Mouse (Mus musculus) kidney, postnatal 10 days (tissue): ENCODE measurements around the gene Ccnd3.

Source experiments
- DNase-seq: peaks from one replicate; pipeline ENCODE4 v3.0.0; 2021; ENCODE audit warnings: mixed read lengths

Gene Ccnd3

DNA sequence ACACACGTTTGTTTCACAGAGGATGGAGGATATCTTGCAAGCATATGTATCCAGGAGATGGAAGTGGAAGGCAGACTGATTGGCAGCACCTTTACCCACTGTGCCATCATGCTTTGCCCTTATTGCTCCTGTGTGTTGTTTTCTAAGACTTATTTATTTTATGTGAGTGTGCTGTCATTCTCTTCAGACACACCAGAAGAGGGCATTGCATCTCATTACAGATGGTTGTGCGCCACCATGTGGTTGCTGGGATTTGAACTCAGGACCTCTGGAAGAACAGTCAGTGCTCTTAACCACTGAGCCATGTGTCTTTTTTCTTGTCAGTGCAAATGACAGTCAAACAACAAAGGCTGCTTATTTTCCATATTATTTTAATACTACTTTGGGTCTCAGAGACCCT, 122.9 kb downstream of the Ccnd3 start:
- no peak for DNase-seq

DNA sequence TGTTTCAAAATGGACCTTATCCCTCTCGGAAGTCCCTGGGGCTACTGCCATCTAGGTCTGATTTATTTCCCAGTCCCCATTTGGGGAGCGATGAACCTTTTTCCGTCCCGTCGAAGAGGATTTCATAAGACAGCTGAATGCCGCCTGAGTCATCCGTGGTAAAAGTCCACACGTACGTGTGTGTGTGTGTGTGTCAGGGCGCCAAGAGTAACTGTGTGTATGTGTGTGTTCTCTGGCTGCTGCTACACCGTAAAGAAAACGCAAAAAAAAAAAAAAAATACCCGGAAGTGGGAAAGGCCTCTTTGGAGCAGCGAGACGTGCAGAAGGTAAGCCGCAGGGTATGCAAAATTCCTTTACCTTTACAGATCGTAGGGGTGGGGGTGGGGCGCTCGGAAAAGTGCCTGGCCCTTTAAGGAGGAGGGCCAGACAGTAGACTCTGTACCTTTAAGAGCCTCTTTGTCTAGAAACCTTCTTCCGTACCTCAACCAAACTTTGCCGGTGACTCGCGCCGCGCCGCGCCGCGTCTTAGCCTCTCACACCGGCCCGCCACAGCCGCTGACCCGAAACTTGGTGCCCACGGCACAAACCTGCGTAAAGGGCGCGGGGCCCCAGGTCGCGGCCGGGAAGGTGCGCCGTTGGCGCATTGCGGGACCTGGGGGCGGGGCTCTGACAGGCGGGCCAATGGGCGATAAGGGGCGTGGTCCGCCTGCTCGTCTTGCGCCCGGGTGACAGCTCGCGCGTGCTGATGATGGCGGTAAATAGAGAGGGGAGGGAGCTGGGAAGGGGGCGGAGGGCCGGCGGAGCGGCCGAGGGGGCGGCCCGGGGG, 124.2 kb downstream of the Ccnd3 start:
- peak; percentile 98 for DNase-seq

DNA sequence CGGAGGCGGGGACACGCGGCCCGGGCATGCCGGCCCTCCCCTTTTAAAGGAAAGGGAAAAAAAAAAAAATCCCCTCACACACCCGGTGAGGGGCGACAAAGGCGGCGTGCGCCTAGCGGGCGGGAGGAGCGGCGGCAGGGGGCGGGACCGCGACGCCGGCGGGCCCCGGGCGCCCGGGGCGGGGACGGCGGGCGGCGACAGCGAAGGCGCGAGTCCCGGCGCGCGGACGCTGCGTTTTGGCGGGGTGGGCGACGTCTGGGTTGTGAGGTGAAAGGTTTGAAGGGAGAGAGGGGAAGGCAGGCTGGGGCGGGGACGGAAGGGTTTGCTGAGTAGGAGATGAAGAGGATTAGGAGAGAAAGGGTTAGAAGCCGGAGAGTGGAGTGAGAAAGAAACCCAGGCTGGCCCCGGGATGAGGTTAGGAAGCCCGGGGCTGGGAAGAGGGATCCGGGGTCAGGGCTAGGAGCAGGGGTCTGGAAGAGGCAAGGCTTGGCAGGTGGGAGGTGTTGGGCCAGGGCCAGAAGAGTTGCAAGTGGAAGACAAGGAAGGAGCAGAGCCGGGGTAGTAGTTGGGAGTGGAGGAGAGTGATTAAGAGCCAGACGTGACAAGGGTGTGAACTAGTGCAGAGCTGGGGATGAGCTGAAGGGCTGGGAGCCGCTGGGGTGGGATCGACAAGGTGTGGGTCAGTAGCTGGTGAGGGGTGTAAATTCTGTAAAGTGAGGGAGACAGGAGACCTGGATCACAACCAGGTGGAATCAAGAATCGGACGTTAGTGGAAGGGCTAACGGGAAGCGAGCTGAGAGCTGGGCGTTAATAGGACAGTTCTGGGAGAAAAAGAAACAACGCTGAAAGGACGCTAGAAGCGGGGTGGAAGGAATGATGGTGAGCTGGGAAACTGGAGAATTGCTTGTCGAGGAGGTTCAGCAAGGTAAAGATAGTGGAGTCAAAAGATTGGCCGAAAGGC, 125.1 kb downstream of the Ccnd3 start:
- DNase-seq: no peak

GRCm38 (mm10) chr17:47630678-47631065, 125.8 kb downstream of the Ccnd3 start, which contains the start of gene Usp49:
TSS of gene Usp49 (plus strand) at chr17:47630690.
- no peak for DNase-seq

GRCm38 (mm10) chr17:47632181-47632840, 127.5 kb downstream of the Ccnd3 start:
- DNase-seq: no peak

GRCm38 (mm10) chr17:47633999-47634770, 129.3 kb downstream of the Ccnd3 start:
- no peak for DNase-seq

GRCm38 (mm10) chr17:47642992-47643391, 138.1 kb downstream of the Ccnd3 start:
- no peak for DNase-seq

DNA sequence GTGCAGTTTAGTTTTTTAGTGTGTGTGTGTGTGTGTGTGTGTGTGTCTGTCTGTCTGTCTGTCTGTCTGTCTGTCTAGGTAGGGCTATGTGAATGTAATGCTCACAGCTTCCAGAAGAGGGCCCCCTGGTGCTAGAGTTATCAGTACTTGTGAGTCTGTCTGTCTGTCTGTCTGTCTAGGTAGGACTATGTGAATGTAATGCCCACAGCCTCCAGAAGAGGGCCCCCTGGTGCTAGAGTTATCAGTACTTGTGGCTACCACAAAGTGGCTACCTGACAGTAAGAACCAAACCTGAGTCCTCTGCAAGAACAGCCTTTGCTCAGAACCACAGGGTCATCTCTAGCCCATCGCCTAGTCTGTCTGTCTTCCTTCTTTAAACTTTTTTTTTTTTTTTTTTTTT, 141.8 kb downstream of the Ccnd3 start:
- peak; percentile 82 for DNase-seq

- no peak for DNase-seq
Observed at GRCm38 (mm10) chr17:47648966-47649365, 144.1 kb downstream of the Ccnd3 start.
